Mouse (Mus musculus): Measurements from ENCODE around the gene Prkci. TPM values are rescaled to one million over a fixed set of nuclear protein-coding genes. Genes with fewer than 3 reads are reported as not detected.

Prkci gene
- polyA plus RNA-seq, 1 experiment from 2014 or later, result 48.4 TPM

DNA sequence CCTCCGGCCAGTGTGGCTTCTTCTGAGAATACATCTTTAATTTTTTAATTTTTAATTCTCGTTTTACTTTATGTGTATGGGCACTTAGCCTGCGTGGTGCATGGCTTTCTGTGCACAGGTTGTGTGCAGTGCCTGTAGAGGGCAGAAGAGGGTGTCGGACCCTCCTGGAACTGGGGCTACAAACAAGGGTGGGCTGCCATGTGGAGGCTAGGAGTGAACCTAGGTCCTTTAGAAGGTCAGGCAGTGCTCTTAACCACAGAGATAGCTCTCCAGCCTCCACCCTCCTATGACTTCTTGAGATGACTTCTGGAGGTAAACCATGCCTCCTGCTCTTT is 66.2 kb downstream of the Prkci start:
- H3K4me2 ChIP-seq (replicated peaks; ENCODE audit: low read depth, low read length), result 0 out of 2 replicates have a peak overlapping the region, but pooled peaks have one; percentile 5
- H3K27ac ChIP-seq (ENCODE audit: low read depth, low read length), result no peak overlapping the region
- H3K4me3 ChIP-seq (ENCODE audit: low read length), result no peak overlapping the region
- 62% methylated on average over 4 of the region's 4 CpGs for WGBS
- H3K36me3 ChIP-seq (ENCODE audit: control insufficient read depth, insufficient read depth, low read length), result no peaks in the 10 kb centered on the region
- no peaks in the 10 kb centered on the region for H3K9me3 ChIP-seq (ENCODE audit: control insufficient read depth, low read length)
- no peaks in the 10 kb centered on the region for H3K4me1 ChIP-seq (ENCODE audit: control insufficient read depth, insufficient read depth, low read length)
- no peak for ATAC-seq (ENCODE audit: low FRiP score, low TSS enrichment)
- H3K9ac ChIP-seq (ENCODE audit: low read depth, low read length), result no peak overlapping the region
- no peaks in the 10 kb centered on the region for H3K27me3 ChIP-seq (ENCODE audit: control insufficient read depth, insufficient read depth, low read length)

- H3K4me3 ChIP-seq (ENCODE audit: low read length), result no peak overlapping the region
- 88% methylated on average over 7 of the region's 7 CpGs for WGBS
- H3K9ac ChIP-seq (ENCODE audit: low read depth, low read length), result no peak overlapping the region
- no peak overlapping the region for H3K27ac ChIP-seq (ENCODE audit: low read depth, low read length)
- H3K9me3 ChIP-seq (ENCODE audit: control insufficient read depth, low read length), result no peaks in the 10 kb centered on the region
- no peaks in the 10 kb centered on the region for H3K4me1 ChIP-seq (ENCODE audit: control insufficient read depth, insufficient read depth, low read length)
- no peak overlapping the region for H3K4me2 ChIP-seq (replicated peaks; ENCODE audit: low read depth, low read length)
- H3K36me3 ChIP-seq (ENCODE audit: control insufficient read depth, insufficient read depth, low read length), result no peaks in the 10 kb centered on the region
- no peaks in the 10 kb centered on the region for H3K27me3 ChIP-seq (ENCODE audit: control insufficient read depth, insufficient read depth, low read length)
- no peak for ATAC-seq (ENCODE audit: low FRiP score, low TSS enrichment)
Measured at GRCm38 (mm10) chr3:31062325-31062724, 66.8 kb downstream of the Prkci start.

- no peaks in the 10 kb centered on the region for H3K9me3 ChIP-seq (ENCODE audit: control insufficient read depth, low read length)
- no peaks in the 10 kb centered on the region for H3K4me1 ChIP-seq (ENCODE audit: control insufficient read depth, insufficient read depth, low read length)
- no peaks in the 10 kb centered on the region for H3K36me3 ChIP-seq (ENCODE audit: control insufficient read depth, insufficient read depth, low read length)
- ATAC-seq (ENCODE audit: low FRiP score, low TSS enrichment), result no peak
- H3K27me3 ChIP-seq (ENCODE audit: control insufficient read depth, insufficient read depth, low read length), result no peaks in the 10 kb centered on the region
- H3K4me2 ChIP-seq (replicated peaks; ENCODE audit: low read depth, low read length), result no peak overlapping the region
- no peak overlapping the region for H3K4me3 ChIP-seq (ENCODE audit: low read length)
- H3K27ac ChIP-seq (ENCODE audit: low read depth, low read length), result no peak overlapping the region
- WGBS, result 83% methylated on average over 7 of the region's 7 CpGs
- no peak overlapping the region for H3K9ac ChIP-seq (ENCODE audit: low read depth, low read length)
Measured at GRCm38 (mm10) chr3:31068482-31068881, 72.9 kb downstream of the Prkci start.

GRCm38 (mm10) chr3:31071804-31072203 is 76.3 kb downstream of the Prkci start:
- Histone ChIP-seq H3K9ac (ENCODE audit: low read depth, low read length) (no peak overlapping the region), H3K27ac (ENCODE audit: low read depth, low read length) (no peak overlapping the region), H3K9me3 (ENCODE audit: control insufficient read depth, low read length) (no peaks in the 10 kb centered on the region), H3K4me2 (replicated peaks; ENCODE audit: low read depth, low read length) (no peak overlapping the region), H3K27me3 (ENCODE audit: control insufficient read depth, insufficient read depth, low read length) (no peaks in the 10 kb centered on the region), H3K4me3 (ENCODE audit: low read length) (no peak overlapping the region), H3K36me3 (ENCODE audit: control insufficient read depth, insufficient read depth, low read length) (no peaks in the 10 kb centered on the region), H3K4me1 (ENCODE audit: control insufficient read depth, insufficient read depth, low read length) (no peaks in the 10 kb centered on the region)
- ATAC-seq (ENCODE audit: low FRiP score, low TSS enrichment), result no peak
- 90% methylated on average over 14 of the region's 14 CpGs for WGBS

GRCm38 (mm10) chr3:31075808-31076207 is 80.3 kb downstream of the Prkci start:
- no peak overlapping the region for H3K27ac ChIP-seq (ENCODE audit: low read depth, low read length)
- H3K4me3 ChIP-seq (ENCODE audit: low read length), result no peak overlapping the region
- H3K4me1 ChIP-seq (ENCODE audit: control insufficient read depth, insufficient read depth, low read length), result no peaks in the 10 kb centered on the region
- no peaks in the 10 kb centered on the region for H3K9me3 ChIP-seq (ENCODE audit: control insufficient read depth, low read length)
- WGBS, result 33% methylated on average over 11 of the region's 11 CpGs
- no peak overlapping the region for H3K4me2 ChIP-seq (replicated peaks; ENCODE audit: low read depth, low read length)
- H3K9ac ChIP-seq (ENCODE audit: low read depth, low read length), result no peak overlapping the region
- no peak for ATAC-seq (ENCODE audit: low FRiP score, low TSS enrichment)
- H3K27me3 ChIP-seq (ENCODE audit: control insufficient read depth, insufficient read depth, low read length), result no peaks in the 10 kb centered on the region
- no peaks in the 10 kb centered on the region for H3K36me3 ChIP-seq (ENCODE audit: control insufficient read depth, insufficient read depth, low read length)

GRCm38 (mm10) chr3:31077068-31077703 is 81.6 kb downstream of the Prkci start:
- Histone ChIP-seq H3K27me3 (ENCODE audit: control insufficient read depth, insufficient read depth, low read length) (no peaks in the 10 kb centered on the region), H3K4me3 (ENCODE audit: low read length) (no peak overlapping the region), H3K4me1 (ENCODE audit: control insufficient read depth, insufficient read depth, low read length) (no peaks in the 10 kb centered on the region), H3K9ac (ENCODE audit: low read depth, low read length) (no peak overlapping the region), H3K36me3 (ENCODE audit: control insufficient read depth, insufficient read depth, low read length) (no peaks in the 10 kb centered on the region), H3K27ac (ENCODE audit: low read depth, low read length) (no peak overlapping the region), H3K4me2 (replicated peaks; ENCODE audit: low read depth, low read length) (no peak overlapping the region), H3K9me3 (ENCODE audit: control insufficient read depth, low read length) (no peaks in the 10 kb centered on the region)
- WGBS, result 77% methylated on average over 6 of the region's 6 CpGs
- no peak for ATAC-seq (ENCODE audit: low FRiP score, low TSS enrichment)

DNA sequence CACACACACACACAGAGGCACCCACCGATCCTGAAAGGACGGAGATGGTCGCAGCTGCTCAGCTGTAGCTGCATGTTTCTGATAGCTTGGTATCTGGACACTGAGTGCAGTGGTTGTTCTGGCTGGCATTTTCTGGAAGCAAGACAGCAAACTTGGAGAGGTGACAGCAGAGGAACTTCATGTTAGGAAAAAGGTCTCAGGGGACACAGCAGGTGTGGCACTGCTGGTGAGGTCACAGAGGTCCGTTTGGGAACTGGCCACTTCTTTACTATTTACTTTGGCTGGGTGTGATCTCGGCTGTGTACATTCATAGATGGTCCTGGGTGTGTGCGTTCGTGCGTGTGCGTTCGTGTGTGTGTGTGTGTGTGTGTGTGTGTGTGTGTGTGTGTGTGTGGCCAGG is 83.9 kb downstream of the Prkci start:
- ATAC-seq (ENCODE audit: low FRiP score, low TSS enrichment), result no peak
- no peaks in the 10 kb centered on the region for H3K27me3 ChIP-seq (ENCODE audit: control insufficient read depth, insufficient read depth, low read length)

GRCm38 (mm10) chr3:31080791-31081502 is 85.4 kb downstream of the Prkci start:
- Histone ChIP-seq H3K36me3 (ENCODE audit: control insufficient read depth, insufficient read depth, low read length) (no peaks in the 10 kb centered on the region), H3K27me3 (ENCODE audit: control insufficient read depth, insufficient read depth, low read length) (no peaks in the 10 kb centered on the region), H3K27ac (ENCODE audit: low read depth, low read length) (no peak overlapping the region), H3K9me3 (ENCODE audit: control insufficient read depth, low read length) (no peaks in the 10 kb centered on the region), H3K4me1 (ENCODE audit: control insufficient read depth, insufficient read depth, low read length) (peaks cover 6% of the 10 kb centered on the region; the same call in 1 of the 2 replicates), H3K4me2 (replicated peaks; ENCODE audit: low read depth, low read length) (no peak overlapping the region), H3K4me3 (ENCODE audit: low read length) (no peak overlapping the region), H3K9ac (ENCODE audit: low read depth, low read length) (no peak overlapping the region)
- WGBS, result 84% methylated on average over 10 of the region's 10 CpGs
- no peak for ATAC-seq (ENCODE audit: low FRiP score, low TSS enrichment)

More for the DNA sequence above, 83.9 kb downstream of the Prkci start:
- Histone ChIP-seq H3K4me1 (ENCODE audit: control insufficient read depth, insufficient read depth, low read length) (peaks cover 6% of the 10 kb centered on the region; the same call in 1 of the 2 replicates), H3K36me3 (ENCODE audit: control insufficient read depth, insufficient read depth, low read length) (no peaks in the 10 kb centered on the region), H3K27ac (ENCODE audit: low read depth, low read length) (no peak overlapping the region), H3K4me2 (replicated peaks; ENCODE audit: low read depth, low read length) (no peak overlapping the region), H3K4me3 (ENCODE audit: low read length) (no peak overlapping the region), H3K9me3 (ENCODE audit: control insufficient read depth, low read length) (no peaks in the 10 kb centered on the region), H3K9ac (ENCODE audit: low read depth, low read length) (no peak overlapping the region)
- WGBS, result 62% methylated on average over 10 of the region's 10 CpGs

- ATAC-seq (ENCODE audit: low FRiP score, low TSS enrichment), result no peak
Measured at GRCm38 (mm10) chr3:31082838-31083506, 87.4 kb downstream of the Prkci start.

More at GRCm38 (mm10) chr3:31082838-31083506, 87.4 kb downstream of the Prkci start:
- H3K4me3 ChIP-seq (ENCODE audit: low read length), result no peak overlapping the region
- H3K36me3 ChIP-seq (ENCODE audit: control insufficient read depth, insufficient read depth, low read length), result no peaks in the 10 kb centered on the region
- H3K9ac ChIP-seq (ENCODE audit: low read depth, low read length), result no peak overlapping the region
- H3K4me1 ChIP-seq (ENCODE audit: control insufficient read depth, insufficient read depth, low read length), result peaks cover 6% of the 10 kb centered on the region; the same call in 1 of the 2 replicates
- WGBS, result 90% methylated on average over 12 of the region's 13 CpGs
- H3K27ac ChIP-seq (ENCODE audit: low read depth, low read length), result no peak overlapping the region
- no peaks in the 10 kb centered on the region for H3K27me3 ChIP-seq (ENCODE audit: control insufficient read depth, insufficient read depth, low read length)
- H3K9me3 ChIP-seq (ENCODE audit: control insufficient read depth, low read length), result no peaks in the 10 kb centered on the region
- no peak overlapping the region for H3K4me2 ChIP-seq (replicated peaks; ENCODE audit: low read depth, low read length)
